Mouse (Mus musculus): ENCODE measurements around the gene 1810055G02Rik. TPM values are rescaled to one million over a fixed set of nuclear protein-coding genes. Genes with fewer than 3 reads are reported as not detected.
A peak's percentile ranks its signal among the peaks of the same experiment; 100 is the strongest.

The 1810055G02Rik gene
- polyA plus RNA-seq, 1 experiment from 2014 or later = 37.2 TPM

DNA sequence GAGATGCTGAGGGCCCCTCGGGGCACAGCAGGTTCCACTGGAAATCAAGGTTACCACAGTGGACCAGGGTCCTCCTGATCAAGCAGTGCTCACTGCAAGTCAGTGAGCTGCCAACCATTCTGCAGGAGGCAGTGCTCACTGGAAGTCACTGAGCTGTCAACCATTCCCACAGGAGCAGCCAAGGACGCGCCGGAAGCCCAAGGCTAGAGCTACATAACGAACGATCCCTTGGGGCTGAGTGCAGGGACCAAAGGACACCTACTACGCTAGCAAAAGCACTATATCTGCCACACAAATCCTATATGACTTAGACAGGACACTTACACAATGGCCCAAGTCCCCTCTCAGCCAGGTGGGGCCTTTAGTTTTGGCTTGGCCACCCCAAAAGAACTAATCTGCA, 27.4 kb upstream of the 1810055G02Rik start:
- Histone ChIP-seq H3K4me1 (replicated peaks; ENCODE audit: control insufficient read depth, insufficient read depth, low read length) (peaks cover 36% of the 10 kb centered on the region), H3K27ac (ENCODE audit: low read length) (peak overlapping the region; percentile 65), H3K36me3 (ENCODE audit: control insufficient read depth, insufficient read depth) (no peaks in the 10 kb centered on the region), H3K4me2 (ENCODE audit: low read length) (no peak overlapping the region), H3K9me3 (ENCODE audit: control insufficient read depth, low read length) (no peaks in the 10 kb centered on the region), H3K9ac (replicated peaks; ENCODE audit: low read depth, low read length) (no peak overlapping the region), H3K4me3 (replicated peaks; ENCODE audit: low read length) (no peak overlapping the region), H3K27me3 (replicated peaks; ENCODE audit: control insufficient read depth, insufficient read depth, low read length) (no peaks in the 10 kb centered on the region)
- ATAC-seq = no peak
- 87% methylated on average over 7 of the region's 7 CpGs for WGBS

- no peaks in the 10 kb centered on the region for H3K9me3 ChIP-seq (ENCODE audit: control insufficient read depth, low read length)
- no peaks in the 10 kb centered on the region for H3K27me3 ChIP-seq (replicated peaks; ENCODE audit: control insufficient read depth, insufficient read depth, low read length)
- H3K27ac ChIP-seq (ENCODE audit: low read length) = peak overlapping the region; percentile 65
- H3K36me3 ChIP-seq (ENCODE audit: control insufficient read depth, insufficient read depth) = no peaks in the 10 kb centered on the region
- no peak overlapping the region for H3K4me3 ChIP-seq (replicated peaks; ENCODE audit: low read length)
- peak overlapping the region; percentile 9; the same call in 1 of the 2 replicates for H3K9ac ChIP-seq (replicated peaks; ENCODE audit: low read depth, low read length)
- 17% methylated on average over 13 of the region's 13 CpGs for WGBS
- ATAC-seq = peak; percentile 79
- peak overlapping the region; percentile 16; the same call in 1 of the 2 replicates for H3K4me2 ChIP-seq (ENCODE audit: low read length)
- peaks cover 37% of the 10 kb centered on the region for H3K4me1 ChIP-seq (replicated peaks; ENCODE audit: control insufficient read depth, insufficient read depth, low read length)
Observed at GRCm38 (mm10) chr19:3681310-3681934, 26.7 kb upstream of the 1810055G02Rik start.

DNA sequence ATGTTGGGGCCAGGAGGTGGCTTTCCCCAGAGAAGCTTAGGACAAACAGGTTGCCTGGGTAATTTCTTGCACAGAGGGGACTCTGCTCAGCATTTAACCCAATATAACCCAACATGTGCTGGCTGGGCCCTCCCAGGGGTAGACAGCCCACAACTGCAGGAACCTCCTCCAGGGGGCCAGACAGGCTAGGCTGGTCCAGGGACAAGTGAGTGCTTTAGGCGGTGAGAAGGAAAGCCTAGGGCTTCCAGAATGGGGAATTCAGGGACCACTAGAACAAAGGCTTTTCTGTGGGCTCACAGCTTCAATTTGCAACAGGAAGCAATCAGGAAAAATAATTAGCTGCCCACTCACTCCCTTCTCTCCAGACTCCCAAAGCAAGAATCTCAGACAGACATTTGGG, 23.7 kb upstream of the 1810055G02Rik start:
- ATAC-seq = no peak
- Histone ChIP-seq H3K36me3 (ENCODE audit: control insufficient read depth, insufficient read depth) (no peaks in the 10 kb centered on the region), H3K4me2 (ENCODE audit: low read length) (peak overlapping the region; percentile 98), H3K4me3 (replicated peaks; ENCODE audit: low read length) (peak overlapping the region; percentile 89; the same call in 1 of the 2 replicates), H3K27me3 (replicated peaks; ENCODE audit: control insufficient read depth, insufficient read depth, low read length) (no peaks in the 10 kb centered on the region), H3K9ac (replicated peaks; ENCODE audit: low read depth, low read length) (no peak overlapping the region), H3K9me3 (ENCODE audit: control insufficient read depth, low read length) (no peaks in the 10 kb centered on the region), H3K27ac (ENCODE audit: low read length) (peak overlapping the region; percentile 42), H3K4me1 (replicated peaks; ENCODE audit: control insufficient read depth, insufficient read depth, low read length) (peaks cover 41% of the 10 kb centered on the region)
- WGBS = 0% methylated on average over 1 of the region's 1 CpGs

DNA sequence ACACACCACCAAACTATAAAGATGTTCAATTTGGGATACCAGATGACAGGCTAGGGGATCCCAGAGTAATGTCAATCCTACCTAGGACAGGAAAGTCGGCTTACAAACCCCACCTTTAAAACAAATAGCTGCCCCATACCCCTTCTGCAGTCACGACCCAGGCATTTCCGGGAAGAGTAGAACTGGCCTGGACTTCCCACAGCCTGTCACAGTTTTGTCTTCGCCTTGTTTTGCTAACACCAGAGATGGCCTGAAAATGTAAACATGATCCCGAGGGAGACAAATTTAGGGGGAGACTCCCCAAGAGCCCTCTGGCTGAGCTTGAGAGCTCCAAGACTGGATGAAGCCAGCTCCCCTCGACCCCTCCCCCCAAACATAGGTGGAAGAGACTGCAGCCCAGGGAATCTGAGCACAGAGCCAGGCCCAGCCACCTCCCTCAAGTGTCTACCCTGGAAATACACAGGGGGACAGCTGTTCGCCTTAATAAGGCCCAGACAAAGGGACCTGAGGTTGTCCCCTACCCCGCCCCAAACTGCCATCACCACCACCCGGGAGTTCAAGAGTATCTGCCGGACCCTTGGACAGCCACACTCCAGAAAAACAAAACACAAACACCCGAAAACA, 23.0 kb upstream of the 1810055G02Rik start:
- WGBS = 11% methylated on average over 11 of the region's 11 CpGs
- no peak for ATAC-seq

DNA sequence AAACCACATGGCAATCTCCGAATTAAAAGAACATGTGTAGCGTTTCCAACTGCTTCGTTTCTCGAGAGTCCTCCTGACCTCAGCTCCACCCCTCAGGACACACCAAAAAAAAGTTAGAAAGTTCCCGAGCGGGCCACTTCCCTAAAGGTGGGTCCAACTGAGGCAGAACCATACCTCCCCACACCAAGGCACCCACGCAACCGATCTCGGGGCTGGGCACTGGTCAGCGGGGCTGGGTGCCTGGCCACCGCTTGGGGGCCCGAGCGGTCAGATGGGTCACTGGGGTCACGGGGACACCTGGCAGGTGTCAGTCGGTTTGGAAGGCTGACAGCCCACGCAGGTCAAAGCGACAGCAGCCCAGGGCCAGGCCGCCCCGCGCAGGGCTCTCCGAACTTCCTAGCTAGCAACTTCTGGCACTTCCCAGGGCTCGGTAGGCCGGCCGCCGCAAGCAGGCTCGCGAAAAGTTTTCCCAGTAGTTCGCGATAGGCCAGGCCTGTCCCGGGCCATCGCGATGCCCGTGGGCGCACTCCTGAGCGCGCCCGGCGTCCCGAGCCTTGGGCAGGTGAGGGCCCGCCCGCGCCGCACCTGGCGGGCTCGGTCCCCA, 22.4 kb upstream of the 1810055G02Rik start:
- WGBS = under 1% methylated on average over 44 of the region's 45 CpGs
- peak; percentile 32 for ATAC-seq
- Histone ChIP-seq H3K4me3 (replicated peaks; ENCODE audit: low read length) (peak overlapping the region; percentile 89), H3K9me3 (ENCODE audit: control insufficient read depth, low read length) (no peaks in the 10 kb centered on the region), H3K27ac (ENCODE audit: low read length) (peak overlapping the region; percentile 15; the same call in 1 of the 2 replicates), H3K9ac (replicated peaks; ENCODE audit: low read depth, low read length) (peak overlapping the region; percentile 79), H3K4me1 (replicated peaks; ENCODE audit: control insufficient read depth, insufficient read depth, low read length) (peaks cover 38% of the 10 kb centered on the region), H3K36me3 (ENCODE audit: control insufficient read depth, insufficient read depth) (no peaks in the 10 kb centered on the region), H3K27me3 (replicated peaks; ENCODE audit: control insufficient read depth, insufficient read depth, low read length) (no peaks in the 10 kb centered on the region), H3K4me2 (ENCODE audit: low read length) (peak overlapping the region; percentile 98)

More for the DNA sequence above, 23.0 kb upstream of the 1810055G02Rik start:
- no peaks in the 10 kb centered on the region for H3K36me3 ChIP-seq (ENCODE audit: control insufficient read depth, insufficient read depth)
- H3K4me3 ChIP-seq (replicated peaks; ENCODE audit: low read length) = peak overlapping the region; percentile 89
- H3K27me3 ChIP-seq (replicated peaks; ENCODE audit: control insufficient read depth, insufficient read depth, low read length) = no peaks in the 10 kb centered on the region
- H3K9me3 ChIP-seq (ENCODE audit: control insufficient read depth, low read length) = no peaks in the 10 kb centered on the region
- peak overlapping the region; percentile 79 for H3K9ac ChIP-seq (replicated peaks; ENCODE audit: low read depth, low read length)
- H3K27ac ChIP-seq (ENCODE audit: low read length) = peak overlapping the region; percentile 19; the same call in 1 of the 2 replicates
- peaks cover 41% of the 10 kb centered on the region for H3K4me1 ChIP-seq (replicated peaks; ENCODE audit: control insufficient read depth, insufficient read depth, low read length)
- H3K4me2 ChIP-seq (ENCODE audit: low read length) = peak overlapping the region; percentile 98

DNA sequence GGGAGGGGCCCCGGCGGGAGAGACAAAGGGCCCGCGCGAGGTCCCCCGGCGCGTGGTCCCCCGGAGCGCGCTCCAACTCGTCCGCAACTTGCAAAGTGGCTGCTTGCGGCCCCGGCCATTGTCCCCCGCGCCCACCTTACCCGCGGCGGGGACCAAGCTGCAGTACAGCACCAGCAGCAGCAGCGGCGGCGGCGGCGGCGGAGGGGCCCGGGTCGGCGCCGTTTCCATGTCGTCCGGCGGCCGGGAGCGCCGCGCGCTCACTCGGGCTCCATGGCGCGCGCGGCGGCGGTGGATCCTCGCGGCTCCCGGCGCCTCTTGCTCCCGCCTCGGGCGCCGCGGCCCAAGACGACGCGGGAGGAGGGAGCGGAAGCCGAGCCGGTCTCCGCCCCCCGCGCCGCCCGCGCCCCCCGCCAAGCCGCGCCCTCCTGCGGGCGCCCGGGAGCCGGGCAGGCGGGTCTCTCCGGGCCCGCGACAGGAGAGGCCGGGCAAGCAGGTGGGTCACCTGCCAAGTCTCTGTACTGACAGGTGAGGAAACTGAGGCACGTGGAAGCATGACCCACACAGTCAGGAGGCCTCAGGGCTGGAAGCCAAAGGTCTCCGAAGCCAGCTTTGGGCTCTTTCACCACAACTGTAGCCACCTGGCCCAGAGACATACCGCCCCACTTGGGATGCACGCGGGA, 21.7 kb upstream of the 1810055G02Rik start, which contains the start of gene Lrp5:
TSS of gene Lrp5 (minus strand) at position 350 of the 680 bp plus-strand sequence.
- Histone ChIP-seq H3K4me2 (ENCODE audit: low read length) (peak within 1 kb of the TSS; percentile 98), H3K9me3 (ENCODE audit: control insufficient read depth, low read length) (no peaks in the 10 kb centered on the region), H3K4me3 (replicated peaks; ENCODE audit: low read length) (peak within 1 kb of the TSS; percentile 89), H3K9ac (replicated peaks; ENCODE audit: low read depth, low read length) (peak within 1 kb of the TSS; percentile 79), H3K4me1 (replicated peaks; ENCODE audit: control insufficient read depth, insufficient read depth, low read length) (peaks cover 32% of the 10 kb centered on the region), H3K36me3 (ENCODE audit: control insufficient read depth, insufficient read depth) (no peaks in the 10 kb centered on the region), H3K27me3 (replicated peaks; ENCODE audit: control insufficient read depth, insufficient read depth, low read length) (no peaks in the 10 kb centered on the region), H3K27ac (ENCODE audit: low read length) (peak within 1 kb of the TSS; percentile 15; the same call in 1 of the 2 replicates)
- ATAC-seq = peak; percentile 67
- WGBS = under 1% methylated on average over 70 of the region's 83 CpGs

- no peaks in the 10 kb centered on the region for H3K27me3 ChIP-seq (replicated peaks; ENCODE audit: control insufficient read depth, insufficient read depth, low read length)
- H3K9me3 ChIP-seq (ENCODE audit: control insufficient read depth, low read length) = no peaks in the 10 kb centered on the region
- peaks cover 24% of the 10 kb centered on the region for H3K4me1 ChIP-seq (replicated peaks; ENCODE audit: control insufficient read depth, insufficient read depth, low read length)
- H3K27ac ChIP-seq (ENCODE audit: low read length) = no peak overlapping the region
- H3K4me2 ChIP-seq (ENCODE audit: low read length) = no peak overlapping the region
- H3K4me3 ChIP-seq (replicated peaks; ENCODE audit: low read length) = no peak overlapping the region
- no peak overlapping the region for H3K9ac ChIP-seq (replicated peaks; ENCODE audit: low read depth, low read length)
- no peaks in the 10 kb centered on the region for H3K36me3 ChIP-seq (ENCODE audit: control insufficient read depth, insufficient read depth)
- WGBS = 35% methylated on average over 5 of the region's 5 CpGs
- ATAC-seq = no peak
Observed at GRCm38 (mm10) chr19:3687676-3688171, 20.4 kb upstream of the 1810055G02Rik start.

- ATAC-seq = no peak
- H3K9ac ChIP-seq (replicated peaks; ENCODE audit: low read depth, low read length) = no peak overlapping the region
- H3K27me3 ChIP-seq (replicated peaks; ENCODE audit: control insufficient read depth, insufficient read depth, low read length) = no peaks in the 10 kb centered on the region
- H3K4me1 ChIP-seq (replicated peaks; ENCODE audit: control insufficient read depth, insufficient read depth, low read length) = peaks cover 4% of the 10 kb centered on the region; the same call in 1 of the 2 replicates
- no peak overlapping the region for H3K4me2 ChIP-seq (ENCODE audit: low read length)
- no peak overlapping the region for H3K4me3 ChIP-seq (replicated peaks; ENCODE audit: low read length)
- WGBS = 89% methylated on average over 5 of the region's 5 CpGs
- no peaks in the 10 kb centered on the region for H3K36me3 ChIP-seq (ENCODE audit: control insufficient read depth, insufficient read depth)
- H3K9me3 ChIP-seq (ENCODE audit: control insufficient read depth, low read length) = no peaks in the 10 kb centered on the region
- H3K27ac ChIP-seq (ENCODE audit: low read length) = no peak overlapping the region
Observed at GRCm38 (mm10) chr19:3691337-3691736, 16.8 kb upstream of the 1810055G02Rik start.

Data from forebrain, embryonic 16.5 days (tissue).